In the genomic region with DNA sequence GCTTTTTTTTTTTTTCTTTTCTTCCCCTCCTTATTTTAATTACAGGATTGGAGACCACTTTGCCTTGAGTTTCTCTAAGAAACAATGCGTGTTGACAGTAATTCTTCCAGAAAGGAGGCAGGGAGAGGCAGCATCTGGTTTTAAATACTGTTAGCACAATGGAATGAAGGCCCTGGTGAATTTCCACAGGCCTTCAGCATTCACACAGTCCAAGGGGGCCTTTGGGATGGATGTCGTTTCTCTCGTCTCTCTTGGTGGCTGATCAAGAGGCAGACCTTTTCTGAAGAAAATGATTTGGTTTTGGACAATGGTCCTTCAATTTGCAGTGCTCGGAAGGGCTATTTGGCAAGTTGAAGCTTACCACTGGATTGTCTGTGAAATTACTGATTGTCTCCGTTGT, we compare ENCODE assay signal across 27 mouse cellular contexts.
DNase-seq lines count a peak whose midpoint lies in the region; ATAC-seq and TF ChIP-seq lines count a peak whose summit lies in the region.
"Had no signal": no experiment of that assay in that cellular context is flagged by ENCODE, and none has a peak within 500 bp of the region (broad histone marks: within the 10 kb centered on the region; RNA-seq: fewer than 3 reads in every experiment).

No protein-coding gene starts in this region.

- no peak overlapping the region for H3K9ac ChIP-seq in lung, embryonic 15.5 days
- no peak overlapping the region for H3K9ac ChIP-seq in lung, postnatal 0 days (replicated peaks; ENCODE audit: low read depth)
- H3K9ac ChIP-seq in embryonic facial prominence, embryonic 15.5 days, result no peak overlapping the region
- H3K9ac ChIP-seq: embryonic facial prominence, embryonic 12.5 days; intestine, embryonic 15.5 days; limb, embryonic 15.5 days; liver, embryonic 13.5 days had no signal

- H3K4me3 ChIP-seq in heart, embryonic 10.5 days, result no peak overlapping the region
- H3K4me3 ChIP-seq in lung, embryonic 15.5 days, result no peak overlapping the region
- H3K4me3 ChIP-seq in lung, postnatal 0 days (ENCODE audit: low read depth, low read length), result no peak overlapping the region
- H3K4me3 ChIP-seq in embryonic facial prominence, embryonic 15.5 days (replicated peaks), result no peak overlapping the region
- no peak overlapping the region for H3K4me3 ChIP-seq in olfactory bulb, adult 2 months (ENCODE audit: insufficient read depth, low read depth, low read length)
- H3K4me3 ChIP-seq: embryonic facial prominence, embryonic 12.5 days; erythroblast, embryonic 14.5 days; intestine, embryonic 15.5 days; limb, embryonic 10.5 days; limb, embryonic 15.5 days; liver, embryonic 13.5 days had no signal

- 82% methylated on average over 5 of the region's 5 CpGs for WGBS in heart, embryonic 10.5 days
- 91% methylated on average over 5 of the region's 5 CpGs for WGBS in lung, embryonic 15.5 days
- 79% methylated on average over 5 of the region's 5 CpGs for WGBS in lung, postnatal 0 days
- WGBS in embryonic facial prominence, embryonic 15.5 days, result 43% methylated on average over 5 of the region's 5 CpGs
- WGBS in olfactory bulb, adult 2 months, result 34% methylated on average over 5 of the region's 5 CpGs

- H3K4me2 ChIP-seq in lung, embryonic 15.5 days, result no peak overlapping the region
- no peak overlapping the region for H3K4me2 ChIP-seq in lung, postnatal 0 days (replicated peaks; ENCODE audit: low read depth, low read length)
- no peak overlapping the region for H3K4me2 ChIP-seq in embryonic facial prominence, embryonic 15.5 days (replicated peaks)
- H3K4me2 ChIP-seq: embryonic facial prominence, embryonic 12.5 days; intestine, embryonic 15.5 days; limb, embryonic 15.5 days; liver, embryonic 13.5 days; midbrain, embryonic 11.5 days had no signal

- TF ChIP-seq CTCF in lung, postnatal 0 days (IDR thresholded peaks at IDR 0.05), result no peak
- no peak for TF ChIP-seq CTCF in olfactory bulb, adult 2 months (IDR thresholded peaks at IDR 0.05; ENCODE audit: insufficient read depth, low read depth, low read length)

- no peaks in the 10 kb centered on the region for H3K4me1 ChIP-seq in heart, embryonic 10.5 days
- 0 out of 2 replicates have a peak, but pooled peaks cover 7% of the 10 kb centered on the region for H3K4me1 ChIP-seq in lung, embryonic 15.5 days
- no peaks in the 10 kb centered on the region for H3K4me1 ChIP-seq in lung, postnatal 0 days (ENCODE audit: insufficient read depth, low read depth, low read length)
- H3K4me1 ChIP-seq in embryonic facial prominence, embryonic 15.5 days, result no peaks in the 10 kb centered on the region
- H3K4me1 ChIP-seq in olfactory bulb, adult 2 months (ENCODE audit: control insufficient read depth, insufficient read depth, low read length), result peaks cover 5% of the 10 kb centered on the region; the same call in 1 of the 2 replicates
- H3K4me1 ChIP-seq: embryonic facial prominence, embryonic 12.5 days; intestine, embryonic 15.5 days; limb, embryonic 10.5 days; limb, embryonic 15.5 days; liver, embryonic 13.5 days had no signal

- no peak overlapping the region for H3K27ac ChIP-seq in heart, embryonic 10.5 days
- H3K27ac ChIP-seq in lung, embryonic 15.5 days, result peak overlapping the region; percentile 67
- no peak overlapping the region for H3K27ac ChIP-seq in lung, postnatal 0 days (ENCODE audit: low read length)
- H3K27ac ChIP-seq in embryonic facial prominence, embryonic 15.5 days (replicated peaks), result 0 out of 2 replicates have a peak overlapping the region, but pooled peaks have one; percentile 45
- peak overlapping the region; percentile 92 for H3K27ac ChIP-seq in olfactory bulb, adult 2 months (ENCODE audit: insufficient read depth, low read depth, low read length)
- H3K27ac ChIP-seq: embryonic facial prominence, embryonic 12.5 days; hindbrain, postnatal 0 days; intestine, embryonic 15.5 days; limb, embryonic 10.5 days; limb, embryonic 15.5 days; liver, embryonic 13.5 days had no signal

- no peak for TF ChIP-seq EP300 in lung, postnatal 0 days (IDR thresholded peaks at IDR 0.05)

- H3K9me3 ChIP-seq in heart, embryonic 10.5 days, result no peaks in the 10 kb centered on the region
- H3K9me3 ChIP-seq in lung, embryonic 15.5 days, result no peaks in the 10 kb centered on the region
- no peaks in the 10 kb centered on the region for H3K9me3 ChIP-seq in lung, postnatal 0 days (ENCODE audit: low read length)
- no peaks in the 10 kb centered on the region for H3K9me3 ChIP-seq in embryonic facial prominence, embryonic 15.5 days (replicated peaks)
- H3K9me3 ChIP-seq: embryonic facial prominence, embryonic 12.5 days; intestine, embryonic 15.5 days; limb, embryonic 10.5 days; limb, embryonic 15.5 days; liver, embryonic 13.5 days had no signal

- TF ChIP-seq POLR2A in olfactory bulb, adult 2 months (IDR thresholded peaks at IDR 0.05; ENCODE audit: insufficient read depth, low read depth, low read length), result no peak

- ATAC-seq in lung, embryonic 15.5 days (ENCODE audit: borderline replicate concordance, extremely low read depth, low FRiP score, low TSS enrichment), result no peak
- ATAC-seq in lung, postnatal 0 days, result no peak
- no peak for ATAC-seq in embryonic facial prominence, embryonic 15.5 days (ENCODE audit: insufficient number of reproducible peaks, low FRiP score, low TSS enrichment, low read depth)
- ATAC-seq: hindbrain, postnatal 0 days; intestine, embryonic 15.5 days; midbrain, embryonic 16.5 days had no signal

- no peaks in the 10 kb centered on the region for H3K36me3 ChIP-seq in heart, embryonic 10.5 days
- no peaks in the 10 kb centered on the region for H3K36me3 ChIP-seq in lung, embryonic 15.5 days
- no peaks in the 10 kb centered on the region for H3K36me3 ChIP-seq in lung, postnatal 0 days (ENCODE audit: insufficient read depth, low read length)
- no peaks in the 10 kb centered on the region for H3K36me3 ChIP-seq in embryonic facial prominence, embryonic 15.5 days
- H3K36me3 ChIP-seq: embryonic facial prominence, embryonic 12.5 days; intestine, embryonic 15.5 days; limb, embryonic 10.5 days; limb, embryonic 15.5 days; liver, embryonic 13.5 days had no signal

- H3K27me3 ChIP-seq in heart, embryonic 10.5 days (ENCODE audit: insufficient read depth, poor library complexity, severe bottlenecking), result no peaks in the 10 kb centered on the region
- no peaks in the 10 kb centered on the region for H3K27me3 ChIP-seq in lung, embryonic 15.5 days
- no peaks in the 10 kb centered on the region for H3K27me3 ChIP-seq in lung, postnatal 0 days (replicated peaks; ENCODE audit: insufficient read depth, low read length)
- no peaks in the 10 kb centered on the region for H3K27me3 ChIP-seq in embryonic facial prominence, embryonic 15.5 days
- H3K27me3 ChIP-seq: embryonic facial prominence, embryonic 12.5 days; intestine, embryonic 15.5 days; limb, embryonic 15.5 days; liver, embryonic 13.5 days had no signal

- peak; percentile 90 for DNase-seq in heart, adult 11 months
- no peak for DNase-seq in heart, embryonic 10.5 days (ENCODE audit: low spot score)
- no peak for DNase-seq in lung, postnatal 0 days (ENCODE audit: low spot score)
- no peak for DNase-seq in layer of hippocampus, postnatal 10 days (ENCODE audit: low spot score in 2 of 2)
- DNase-seq: adrenal gland, adult 2 months; adrenal gland, postnatal 36 days; B cell, adult 2 months; cerebellum, adult 8-10 months; cerebellum, postnatal 36 days; gastrocnemius, postnatal 25 days; kidney, adult 2 months; kidney, postnatal 4 days; liver, embryonic 13.5 days; lung, adult 18-20 months; lung, postnatal 36 days; thymus, postnatal 4 days had no signal

Comparison
In these comparisons a context has a peak if more than half of its experiments do, and no peak if none do; other contexts are left out.
1. H3K27ac ChIP-seq: peak in lung, embryonic 15.5 days (single experiment), embryonic facial prominence, embryonic 15.5 days (single experiment) and olfactory bulb, adult 2 months (single experiment); none in heart, embryonic 10.5 days (single experiment) and lung, postnatal 0 days (single experiment).